Mouse (Mus musculus): ENCODE data around the gene Prkd2.
A peak's percentile ranks its signal among the peaks of the same experiment; 100 is the strongest.

Prkd2 gene

DNA sequence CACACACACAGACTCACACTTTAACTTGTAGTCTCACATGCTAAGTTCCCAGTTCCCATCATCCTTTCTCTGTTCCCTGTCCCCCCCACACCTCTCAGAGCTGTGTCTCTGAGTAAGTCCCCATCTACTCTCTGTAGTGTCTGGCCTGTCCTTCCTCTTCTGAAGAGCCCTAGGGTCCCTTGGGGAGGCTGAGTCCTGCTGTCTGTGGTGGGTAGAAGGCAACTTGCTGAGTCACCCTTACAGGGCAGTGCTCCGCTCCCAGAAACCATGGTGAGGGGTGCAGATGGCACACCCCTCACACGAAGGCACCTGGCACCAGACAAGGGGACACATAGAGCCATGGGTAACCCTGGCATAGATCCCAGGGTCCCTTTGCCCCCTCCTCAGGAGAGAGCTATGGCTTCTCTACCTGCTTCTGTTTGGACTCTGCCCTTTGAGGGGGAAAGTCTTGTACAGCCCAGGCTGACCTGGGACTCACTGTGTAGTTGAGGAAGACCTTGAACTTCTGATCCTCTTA lies 60.8 kb downstream of the Prkd2 start:
- DNase-seq: no peak

DNA sequence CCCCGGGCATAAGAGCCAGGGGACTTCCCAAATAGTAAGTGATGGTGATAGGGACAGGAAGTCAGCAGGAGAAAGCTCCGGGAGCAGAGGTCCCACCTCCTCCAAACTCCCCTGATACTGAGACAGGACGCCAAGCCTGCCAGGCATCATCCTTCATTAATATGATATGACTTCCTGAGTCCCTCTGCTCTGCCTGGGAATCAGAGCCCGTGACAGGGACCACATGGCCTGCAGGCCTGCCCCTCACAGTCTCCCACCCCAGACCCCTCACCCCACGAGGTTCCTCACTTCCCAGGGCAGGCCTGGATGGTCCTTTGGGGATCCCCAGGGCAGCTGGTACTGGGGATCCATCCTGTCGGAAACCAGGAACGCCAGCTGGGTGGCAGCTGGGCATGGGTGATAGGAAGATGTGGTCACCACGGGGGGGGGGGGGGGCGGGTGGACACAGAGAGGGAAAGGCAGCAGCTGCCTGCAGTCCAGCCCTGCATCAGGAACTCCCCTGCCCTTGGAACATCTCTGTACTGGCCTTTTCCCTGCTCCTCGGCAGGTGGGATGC lies 61.5 kb downstream of the Prkd2 start:
- no peak for DNase-seq

GRCm38 (mm10) chr7:16905491-16906021 lies 62.9 kb downstream of the Prkd2 start:
- DNase-seq: no peak

GRCm38 (mm10) chr7:16906281-16906680 lies 63.6 kb downstream of the Prkd2 start, which contains the start of gene Ptgir:
Ptgir (plus strand) TSS chr7:16906490.
- peak; percentile 54 for DNase-seq

DNA sequence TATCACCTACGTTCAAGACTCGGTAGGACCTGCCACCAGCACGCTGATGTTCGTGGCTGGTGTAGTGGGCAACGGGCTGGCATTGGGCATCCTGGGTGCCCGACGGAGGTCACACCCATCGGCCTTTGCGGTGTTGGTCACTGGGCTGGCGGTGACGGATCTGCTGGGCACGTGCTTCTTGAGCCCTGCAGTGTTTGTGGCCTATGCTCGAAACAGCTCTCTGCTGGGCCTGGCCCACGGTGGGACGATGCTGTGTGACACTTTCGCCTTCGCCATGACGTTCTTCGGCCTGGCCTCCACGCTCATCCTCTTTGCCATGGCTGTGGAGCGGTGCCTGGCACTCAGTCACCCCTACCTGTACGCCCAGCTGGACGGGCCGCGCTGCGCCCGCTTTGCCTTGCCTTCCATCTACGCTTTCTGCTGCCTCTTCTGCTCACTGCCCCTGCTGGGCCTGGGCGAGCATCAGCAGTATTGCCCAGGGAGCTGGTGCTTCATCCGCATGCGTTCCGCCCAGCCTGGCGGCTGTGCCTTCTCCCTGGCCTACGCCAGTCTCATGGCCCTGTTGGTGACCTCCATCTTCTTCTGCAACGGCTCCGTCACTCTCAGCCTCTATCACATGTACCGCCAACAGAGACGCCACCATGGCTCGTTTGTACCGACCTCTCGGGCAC lies 64.3 kb downstream of the Prkd2 start:
- DNase-seq: no peak

- no peak for DNase-seq
These were observed 65.1 kb downstream of the Prkd2 start for GRCm38 (mm10) chr7:16907842-16908241.

DNA sequence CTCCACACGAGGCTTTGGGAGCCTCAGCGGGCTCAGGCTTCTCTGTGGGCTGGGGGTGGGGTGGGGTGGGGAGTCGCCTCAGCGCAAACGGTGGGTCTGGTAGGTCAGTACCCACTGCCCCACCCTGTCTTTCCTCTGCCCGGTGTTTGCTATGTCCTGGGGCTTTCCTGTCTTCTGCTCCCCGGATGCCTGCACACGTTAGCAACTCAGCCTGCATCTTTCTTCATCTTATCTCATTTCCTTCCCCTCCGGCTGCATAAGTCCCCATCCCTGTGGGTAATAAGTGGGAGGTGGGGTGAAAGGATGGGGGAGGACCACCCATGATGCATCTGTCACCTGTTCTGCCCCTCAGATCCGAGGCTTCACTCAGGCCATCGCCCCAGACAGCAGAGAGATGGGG lies 65.7 kb downstream of the Prkd2 start:
- no peak for DNase-seq

DNA sequence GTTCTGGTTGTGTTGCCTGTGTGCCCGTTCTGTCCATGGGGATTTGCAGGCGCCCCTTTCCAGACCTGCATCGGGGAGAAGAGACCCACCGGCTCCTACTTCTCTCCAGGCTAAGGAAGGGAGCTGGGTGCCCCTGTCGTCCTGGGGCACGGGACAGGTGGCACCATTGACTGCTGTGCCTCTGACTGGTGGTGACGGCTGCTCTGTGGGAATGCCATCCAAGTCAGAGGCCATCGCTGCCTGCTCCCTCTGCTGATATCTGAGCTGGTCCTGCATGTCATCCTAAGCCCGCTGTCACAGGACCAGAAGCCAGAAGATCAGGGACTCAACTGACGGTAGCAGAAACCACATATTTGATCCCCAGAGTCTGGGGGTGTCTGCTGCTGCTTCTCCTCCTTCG lies 66.2 kb downstream of the Prkd2 start:
- DNase-seq: no peak

DNA sequence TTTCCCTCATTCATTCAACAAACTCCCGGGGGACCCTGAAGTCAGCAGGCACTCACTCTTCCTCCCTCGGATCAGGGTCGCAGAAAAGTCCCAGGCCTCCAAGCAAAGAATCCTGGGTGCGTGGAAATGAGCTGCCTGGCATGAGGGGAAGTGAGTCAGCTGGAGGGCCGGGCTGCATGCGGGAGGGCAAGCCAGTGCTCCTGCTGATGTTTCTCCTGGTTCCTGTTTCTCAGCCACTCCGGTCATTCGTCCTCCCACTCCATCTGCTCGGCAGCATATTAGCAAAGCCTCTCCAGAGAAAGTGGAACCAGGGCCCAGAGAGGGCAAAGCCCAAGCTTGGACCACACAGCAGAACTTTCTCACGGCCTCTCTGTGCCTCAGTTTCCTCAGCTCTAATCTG lies 67.2 kb downstream of the Prkd2 start:
- DNase-seq: no peak

DNA sequence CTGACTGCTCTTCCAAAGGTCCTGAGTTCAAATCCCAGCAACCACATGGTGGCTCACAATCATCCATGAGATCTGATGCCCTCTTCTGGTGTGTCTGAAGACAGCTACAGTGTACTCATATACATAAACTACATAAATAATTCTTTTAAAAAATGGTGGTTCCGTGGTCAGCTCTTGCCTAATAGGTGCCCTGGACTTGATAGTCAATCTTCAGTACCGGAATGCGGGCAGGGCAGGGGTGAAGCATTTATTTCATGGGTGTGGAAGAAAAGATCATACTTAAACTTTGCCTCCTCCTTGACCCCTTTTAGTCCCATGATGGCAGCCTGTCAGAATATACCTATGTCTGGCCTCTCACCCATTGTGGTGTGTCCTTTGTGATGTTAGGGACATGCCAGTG lies 69.2 kb downstream of the Prkd2 start:
- no peak for DNase-seq

GRCm38 (mm10) chr7:16912360-16912759 lies 69.7 kb downstream of the Prkd2 start:
- no peak for DNase-seq

DNA sequence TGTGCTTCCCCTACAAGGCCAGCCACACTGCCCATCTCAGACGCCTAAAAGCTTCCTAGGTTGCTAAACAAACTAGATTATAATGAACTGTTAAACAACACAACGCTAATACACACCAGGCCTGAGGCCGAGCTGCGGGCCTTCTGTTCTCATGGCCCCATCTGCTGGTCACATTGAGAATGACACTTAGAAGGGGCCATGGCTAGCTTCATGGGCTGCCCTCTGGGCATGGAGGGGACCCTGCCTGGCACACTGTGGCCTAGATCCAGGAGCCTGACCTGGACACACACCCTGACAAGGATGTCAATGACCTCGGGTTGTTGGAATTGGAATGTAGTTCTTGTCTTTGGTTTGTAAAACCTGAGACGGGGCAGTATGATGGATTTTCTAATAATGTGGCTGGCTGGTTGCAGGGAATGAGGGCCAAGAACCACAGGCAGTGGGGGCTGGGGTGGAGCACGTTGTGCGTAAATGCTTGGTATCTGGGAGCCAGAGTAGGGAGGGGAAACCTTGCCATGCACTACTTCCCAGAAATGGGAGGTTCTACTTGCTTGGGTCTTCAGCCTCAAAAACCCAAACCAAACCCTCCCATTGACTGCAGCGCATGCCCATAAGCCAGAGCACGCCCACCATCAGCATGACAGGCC lies 71.2 kb downstream of the Prkd2 start:
- DNase-seq: peak; percentile 76

DNA sequence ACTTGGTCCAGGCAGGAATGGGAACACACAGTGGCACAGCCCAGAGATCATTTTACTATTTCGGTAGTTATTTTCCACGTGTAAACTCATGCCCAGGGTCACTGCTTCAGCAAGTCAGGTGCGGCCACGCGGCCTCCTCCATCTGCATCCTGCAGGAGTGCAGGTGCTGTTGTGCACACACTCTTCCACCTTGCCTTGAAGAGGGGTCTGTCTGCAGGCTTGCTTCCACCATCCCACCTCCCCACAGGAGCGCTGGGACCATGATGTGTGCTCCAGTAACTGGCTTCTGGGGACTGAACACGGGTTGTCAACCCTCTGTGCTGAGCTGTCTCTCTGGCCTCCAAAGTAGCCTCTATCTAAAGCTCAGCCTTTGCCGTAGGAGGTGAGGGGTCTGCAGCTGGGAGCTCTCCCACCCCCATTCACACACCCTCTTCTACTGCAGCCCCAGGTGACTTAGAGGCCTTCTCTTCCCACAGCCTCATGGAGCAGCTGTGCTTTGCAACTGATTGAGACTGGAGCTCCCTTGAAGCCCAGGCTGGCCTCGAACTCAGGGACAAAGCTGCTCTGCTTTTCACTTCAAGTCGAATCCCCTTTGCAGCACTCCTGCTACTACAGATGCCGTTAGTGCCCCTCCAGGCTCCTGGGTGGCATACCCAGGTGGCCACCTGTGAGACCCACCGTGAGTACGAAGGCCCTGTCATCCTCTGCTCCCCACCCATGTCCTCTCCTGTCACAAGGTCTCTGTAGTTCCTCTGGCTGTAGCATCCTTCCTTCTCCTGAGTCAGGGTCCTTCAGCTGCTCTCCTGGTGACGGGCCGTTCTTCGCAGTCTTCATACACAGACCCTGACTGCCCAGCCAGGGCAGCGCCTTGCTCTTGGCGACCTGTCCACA lies 72.0 kb downstream of the Prkd2 start:
- DNase-seq: no peak

DNA sequence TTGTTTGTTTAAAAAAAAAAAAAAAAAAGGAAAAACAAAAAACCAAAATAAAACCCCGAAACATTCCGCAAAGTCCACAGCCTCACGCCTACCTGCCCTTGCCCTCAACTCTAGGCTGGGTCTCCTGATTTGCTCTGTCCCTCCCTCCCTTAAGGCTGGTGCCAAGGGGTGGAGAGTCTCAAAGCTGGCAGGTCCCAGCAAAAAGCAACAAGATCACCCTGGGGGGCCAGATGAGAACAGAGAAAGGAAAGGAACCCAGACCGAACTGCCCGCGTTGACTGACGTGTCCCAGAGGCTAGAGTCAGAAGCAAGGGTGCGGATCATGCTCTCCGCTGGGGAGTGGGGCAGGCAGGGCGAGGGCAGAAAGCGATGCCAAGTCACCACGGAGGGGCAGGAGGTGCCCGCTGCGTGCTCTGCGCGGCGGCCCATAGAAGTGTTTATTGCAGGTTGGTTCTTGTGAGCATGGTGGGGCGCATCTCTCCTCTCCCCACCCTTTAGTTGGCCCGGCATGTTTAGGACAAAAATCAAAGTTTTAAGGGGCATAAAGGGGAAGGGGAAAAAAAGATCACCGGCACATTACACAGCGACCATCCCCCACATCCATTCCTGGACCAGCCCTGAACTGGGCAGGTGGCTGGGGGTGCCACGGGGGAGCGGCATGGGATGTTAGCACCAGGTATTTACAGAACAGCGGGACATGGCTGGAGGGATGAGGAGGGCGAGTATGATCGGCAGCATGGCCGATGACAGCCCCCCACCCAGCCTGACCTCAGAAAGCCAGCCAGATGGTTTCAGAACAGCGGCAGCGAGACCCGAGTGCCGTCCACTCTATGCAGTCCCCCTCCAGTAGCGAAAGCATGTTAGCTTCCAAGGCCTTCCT lies 73.0 kb downstream of the Prkd2 start:
- no peak for DNase-seq

DNA sequence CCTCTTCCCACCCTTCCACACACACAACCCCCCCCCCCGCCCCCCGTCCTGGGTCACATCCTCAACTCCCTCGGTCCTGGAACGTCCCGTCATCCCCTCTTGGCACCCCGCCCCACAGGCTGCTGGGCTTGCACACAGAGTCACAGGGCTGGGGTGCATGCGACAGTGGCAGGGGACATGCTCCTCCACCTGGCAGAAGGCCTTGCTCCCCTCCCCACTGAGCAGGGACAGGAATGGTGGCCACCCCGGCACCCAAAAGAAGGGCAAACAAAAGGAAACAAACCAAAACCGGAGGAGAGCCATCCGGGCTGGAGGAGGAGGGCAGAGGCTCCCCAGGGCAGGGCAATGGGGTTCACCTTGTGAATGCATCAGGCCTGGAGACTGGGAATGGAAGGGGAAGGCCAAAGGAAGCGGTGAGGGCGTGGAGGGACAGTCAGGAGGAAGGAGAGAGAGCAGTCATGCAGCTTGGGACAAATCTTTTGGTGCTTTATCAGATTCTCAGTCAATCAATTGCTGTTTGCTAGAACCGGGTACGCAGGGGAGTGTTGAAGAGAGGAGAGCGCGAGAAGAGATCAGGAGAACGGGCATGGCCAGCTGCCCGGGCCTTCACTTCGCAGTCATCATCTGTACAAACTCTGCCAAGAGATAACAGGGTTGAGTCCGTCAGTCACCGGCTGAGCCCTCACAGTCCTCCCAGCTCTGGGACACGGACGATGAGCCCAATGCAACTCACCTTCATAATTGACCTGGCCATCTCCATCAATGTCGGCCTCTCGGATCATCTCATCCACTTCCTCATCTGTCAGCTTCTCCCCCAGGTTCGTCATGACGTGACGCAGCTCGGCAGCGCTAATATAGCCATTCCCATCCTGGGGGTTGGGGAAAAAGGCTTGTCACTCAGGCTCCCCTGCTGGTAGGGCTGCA lies 73.9 kb downstream of the Prkd2 start:
- DNase-seq: no peak

DNA sequence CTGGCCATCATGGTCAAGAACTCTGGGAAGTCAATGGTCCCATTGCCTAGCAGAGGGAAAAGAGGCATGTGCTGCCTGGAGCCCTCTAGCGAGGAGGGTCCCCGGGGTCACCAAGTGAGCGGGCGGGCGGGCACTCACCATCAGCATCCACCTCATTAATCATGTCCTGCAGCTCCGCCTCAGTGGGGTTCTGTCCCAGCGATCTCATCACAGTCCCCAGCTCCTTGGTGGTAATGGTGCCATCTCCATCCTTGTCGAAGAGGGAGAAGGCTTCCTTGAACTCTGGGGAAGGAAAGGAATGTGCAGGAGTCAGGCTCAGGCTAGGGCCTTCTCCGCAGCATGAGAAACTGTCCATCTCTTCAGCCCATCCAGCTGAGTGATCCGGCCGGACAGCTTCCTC lies 74.7 kb downstream of the Prkd2 start:
- no peak for DNase-seq

GRCm38 (mm10) chr7:16918014-16918413 lies 75.3 kb downstream of the Prkd2 start:
- DNase-seq: no peak

GRCm38 (mm10) chr7:16918670-16919069 lies 76.0 kb downstream of the Prkd2 start:
- DNase-seq: no peak

DNA sequence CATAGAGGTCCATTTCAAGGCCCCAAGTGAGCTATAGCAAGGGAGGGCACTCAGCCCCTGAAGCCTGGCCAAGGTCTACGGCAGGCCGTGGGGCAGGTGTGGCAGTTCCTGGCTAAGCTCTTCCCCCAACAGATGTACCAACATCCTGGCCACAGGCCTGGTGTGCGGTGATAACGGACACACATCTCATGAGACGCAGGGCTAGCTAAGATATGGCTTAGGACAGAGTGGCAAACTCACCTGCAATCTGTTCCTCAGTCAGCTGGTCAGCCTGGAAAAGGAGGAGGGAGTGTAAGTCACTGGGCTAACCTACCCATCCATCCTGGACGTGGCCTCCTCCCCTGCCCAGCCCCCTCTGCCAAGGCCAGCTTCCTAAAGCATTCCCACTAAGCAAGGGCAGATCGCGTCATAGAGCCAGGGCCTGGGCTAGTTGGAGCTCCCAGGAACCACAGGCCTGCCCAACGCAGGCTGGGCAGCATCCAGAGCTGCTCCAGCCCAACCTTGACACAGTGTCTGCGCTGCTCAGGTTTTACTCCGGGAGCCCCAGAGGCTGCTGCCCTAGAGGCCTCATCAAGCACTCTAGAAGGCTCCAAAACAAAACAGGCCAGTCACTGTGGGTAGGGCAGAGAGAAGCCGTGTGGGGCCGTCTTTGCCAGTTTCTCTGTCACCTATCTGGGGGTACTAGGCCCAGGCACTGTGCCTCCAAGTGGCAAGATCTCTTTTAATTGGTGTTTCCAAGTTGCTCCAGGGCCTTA lies 76.9 kb downstream of the Prkd2 start:
- no peak for DNase-seq
